Comparison of ENCODE assay signal across 8 mouse cellular contexts in the genomic region with DNA sequence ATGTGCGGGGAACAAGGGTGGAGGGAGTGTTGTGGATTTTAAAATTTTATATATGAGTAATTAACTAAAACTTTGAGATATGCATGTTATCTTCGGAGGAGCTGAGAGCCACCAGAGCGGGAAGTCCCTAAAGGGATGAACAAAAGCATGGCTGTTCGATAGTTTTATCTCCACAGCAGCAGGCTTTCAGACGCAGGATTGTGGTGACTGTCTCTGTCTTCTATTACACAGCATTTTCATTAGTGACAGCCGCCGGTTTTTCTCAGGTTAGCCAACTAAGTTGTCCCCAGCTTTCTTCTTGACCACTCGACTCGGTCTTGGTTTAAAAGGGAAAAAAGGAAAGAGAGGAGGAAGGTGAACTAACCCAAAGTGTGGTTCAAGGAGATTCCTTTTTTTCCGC. TPM values are rescaled to one million over a fixed set of nuclear protein-coding genes. Genes with fewer than 3 reads are reported as not detected.
DNase-seq lines count a peak whose midpoint lies in the region; ATAC-seq and TF ChIP-seq lines count a peak whose summit lies in the region.

No protein-coding gene starts in this region.

- no peaks in the 10 kb centered on the region for H3K27me3 ChIP-seq in lung, embryonic 16.5 days (ENCODE audit: control insufficient read depth, insufficient read depth, low read depth, low read length)
- H3K27me3 ChIP-seq in embryonic facial prominence, embryonic 10.5 days (replicated peaks; ENCODE audit: low read depth, poor library complexity, severe bottlenecking), result 0 out of 2 replicates have a peak, but pooled peaks cover 13% of the 10 kb centered on the region
- H3K27me3 ChIP-seq in intestine, postnatal 0 days (replicated peaks; ENCODE audit: control insufficient read depth, insufficient read depth, low read length), result no peaks in the 10 kb centered on the region
- H3K27me3 ChIP-seq in neural tube, embryonic 14.5 days (ENCODE audit: control insufficient read depth, insufficient read depth, low read length), result no peaks in the 10 kb centered on the region

- peak overlapping the region; percentile 67 for H3K27ac ChIP-seq in lung, embryonic 16.5 days (ENCODE audit: low read length)
- H3K27ac ChIP-seq in embryonic facial prominence, embryonic 10.5 days (replicated peaks), result peak overlapping the region; percentile 91
- no peak overlapping the region for H3K27ac ChIP-seq in intestine, postnatal 0 days (ENCODE audit: low read depth, low read length)
- H3K27ac ChIP-seq in neural tube, embryonic 14.5 days (ENCODE audit: low read depth, low read length), result peak overlapping the region; percentile 69

- no peaks in the 10 kb centered on the region for H3K36me3 ChIP-seq in lung, embryonic 16.5 days (ENCODE audit: control insufficient read depth, insufficient read depth, low read length)
- no peaks in the 10 kb centered on the region for H3K36me3 ChIP-seq in embryonic facial prominence, embryonic 10.5 days (replicated peaks)
- no peaks in the 10 kb centered on the region for H3K36me3 ChIP-seq in intestine, postnatal 0 days (ENCODE audit: control insufficient read depth, insufficient read depth)
- H3K36me3 ChIP-seq in neural tube, embryonic 14.5 days (ENCODE audit: control insufficient read depth, insufficient read depth, low read length), result no peaks in the 10 kb centered on the region

- no peak for DNase-seq in lung, postnatal 25 days (ENCODE audit: low spot score)
- DNase-seq in embryonic facial prominence, embryonic 10.5 days (ENCODE audit: low spot score), result no peak
- DNase-seq in lung, postnatal 10 days, result no peak
- DNase-seq in cerebellum, adult 18-20 months, result no peak
- DNase-seq in embryo, embryonic 9.5 days (ENCODE audit: extremely low spot score), result no peak

- no peak for TF ChIP-seq CTCF in intestine, postnatal 0 days (IDR thresholded peaks at IDR 0.05; ENCODE audit: low read depth)

- 10% methylated on average over 10 of the region's 10 CpGs for WGBS in lung, embryonic 16.5 days
- 16% methylated on average over 10 of the region's 10 CpGs for WGBS in embryonic facial prominence, embryonic 10.5 days
- WGBS in intestine, postnatal 0 days, result 10% methylated on average over 10 of the region's 10 CpGs
- 10% methylated on average over 10 of the region's 10 CpGs for WGBS in neural tube, embryonic 14.5 days

- no peaks in the 10 kb centered on the region for H3K9me3 ChIP-seq in lung, embryonic 16.5 days (ENCODE audit: control insufficient read depth, low read length)
- no peaks in the 10 kb centered on the region for H3K9me3 ChIP-seq in embryonic facial prominence, embryonic 10.5 days
- no peaks in the 10 kb centered on the region for H3K9me3 ChIP-seq in intestine, postnatal 0 days (ENCODE audit: control insufficient read depth)
- no peaks in the 10 kb centered on the region for H3K9me3 ChIP-seq in neural tube, embryonic 14.5 days (ENCODE audit: control insufficient read depth, low read length)

- H3K4me3 ChIP-seq in lung, embryonic 16.5 days (ENCODE audit: low read length), result peak overlapping the region; percentile 92
- H3K4me3 ChIP-seq in embryonic facial prominence, embryonic 10.5 days, result peak overlapping the region; percentile 80
- peak overlapping the region; percentile 88 for H3K4me3 ChIP-seq in intestine, postnatal 0 days (ENCODE audit: low read depth, low read length)
- peak overlapping the region; percentile 96 for H3K4me3 ChIP-seq in neural tube, embryonic 14.5 days (ENCODE audit: low read depth, low read length)

- no peak for ATAC-seq in lung, embryonic 16.5 days (ENCODE audit: low read depth)
- no peak for ATAC-seq in intestine, postnatal 0 days
- no peak for ATAC-seq in neural tube, embryonic 14.5 days (ENCODE audit: low read depth)

- H3K9ac ChIP-seq in lung, embryonic 16.5 days (ENCODE audit: low read length), result peak overlapping the region; percentile 76
- peak overlapping the region; percentile 53 for H3K9ac ChIP-seq in intestine, postnatal 0 days (ENCODE audit: low read depth, low read length)
- peak overlapping the region; percentile 63 for H3K9ac ChIP-seq in neural tube, embryonic 14.5 days (replicated peaks; ENCODE audit: low read depth, low read length)

- peaks cover 20% of the 10 kb centered on the region for H3K4me1 ChIP-seq in lung, embryonic 16.5 days (replicated peaks; ENCODE audit: control insufficient read depth, insufficient read depth, low read length)
- peaks cover 38% of the 10 kb centered on the region for H3K4me1 ChIP-seq in embryonic facial prominence, embryonic 10.5 days
- H3K4me1 ChIP-seq in intestine, postnatal 0 days (replicated peaks; ENCODE audit: control insufficient read depth, insufficient read depth, low read length), result 0 out of 2 replicates have a peak, but pooled peaks cover 5% of the 10 kb centered on the region
- H3K4me1 ChIP-seq in neural tube, embryonic 14.5 days (ENCODE audit: control insufficient read depth, insufficient read depth, low read length), result peaks cover 16% of the 10 kb centered on the region

- H3K4me2 ChIP-seq in lung, embryonic 16.5 days (ENCODE audit: low read depth, low read length), result peak overlapping the region; percentile 53
- peak overlapping the region; percentile 96 for H3K4me2 ChIP-seq in intestine, postnatal 0 days (replicated peaks; ENCODE audit: low read depth)
- peak overlapping the region; percentile 57 for H3K4me2 ChIP-seq in neural tube, embryonic 14.5 days (ENCODE audit: low read depth, low read length)

RNA-seq across cellular contexts. Expression of a gene that starts 0.7 kb away (rescaled TPM):
- polyA plus RNA-seq in lung, embryonic 16.5 days (2015; fragmentation: Nextera tagmentation; extraction: Ambion mirVana), result 16.0 TPM in 2 replicates
- 7.3 and 7.4 TPM in 2 replicates for polyA plus RNA-seq in embryonic facial prominence, embryonic 10.5 days (2016; fragmentation: Nextera tagmentation; extraction: Ambion mirVana)
- polyA plus RNA-seq in intestine, postnatal 0 days (2015; fragmentation: Nextera tagmentation; extraction: Ambion mirVana), result 5.3 and 5.7 TPM in 2 replicates
- 33.0 and 55.2 TPM in 2 replicates for polyA plus RNA-seq in neural tube, embryonic 14.5 days (2014; fragmentation: Nextera tagmentation; extraction: Ambion mirVana)
